Mouse (Mus musculus) stomach, postnatal 0 days (tissue): Measurements from ENCODE around the gene Mad1l1.

Experiments used
- CTCF ChIP-seq: IDR thresholded peaks from 2 replicates; pipeline ENCODE4 v1.5.1; 2016; ENCODE audit warnings: antibody characterized with exemption, low read depth, mild to moderate bottlenecking, moderate library complexity
- EP300 ChIP-seq: optimal IDR thresholded peaks from 2 replicates; pipeline ENCODE3; 2016; ENCODE audit warnings: antibody characterized with exemption

DNA sequence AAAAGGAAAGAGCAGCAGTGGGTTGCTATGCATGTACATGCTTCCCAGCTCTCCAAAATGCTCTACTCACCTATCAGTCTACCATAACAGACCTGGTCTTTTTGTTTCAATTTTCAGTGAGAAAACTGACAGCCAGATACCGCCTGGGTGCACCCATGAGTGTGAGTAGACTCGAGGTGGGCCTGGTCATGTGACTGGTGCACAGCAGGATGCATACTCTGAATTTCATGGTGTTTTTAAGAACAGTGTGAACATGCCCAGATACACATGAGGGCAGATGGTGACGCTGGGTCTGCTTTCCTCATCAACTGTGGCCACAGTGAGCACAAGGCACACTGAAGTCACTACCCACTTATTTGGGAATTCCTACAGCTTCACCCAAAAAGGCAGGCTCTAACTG lies 59.0 kb downstream of the Mad1l1 start:
- no peak for TF ChIP-seq CTCF
- TF ChIP-seq EP300 = no peak
